Mouse (Mus musculus) myocyte (in vitro differentiated cells): Measurements from ENCODE around the gene A730049H05Rik.

Experiments
- CEBPB ChIP-seq: IDR thresholded peaks from 2 replicates; pipeline ENCODE4 v1.6.1; 2011; ENCODE audit warnings: mild to moderate bottlenecking, moderate library complexity; ENCODE audit not compliant: poor library complexity, insufficient read depth, severe bottlenecking
- E2F4 ChIP-seq: IDR thresholded peaks from one replicate; pipeline ENCODE4 v1.6.1; 2011; ENCODE audit warnings: mild to moderate bottlenecking, control low read depth, moderate library complexity; ENCODE audit not compliant: insufficient read depth
- MAX ChIP-seq: IDR thresholded peaks from one replicate; pipeline ENCODE4 v1.6.1; 2011; ENCODE audit warnings: low read depth, mild to moderate bottlenecking, control low read depth
- MYOD1 ChIP-seq, 3 experiments: IDR thresholded peaks; one replicate each; pipeline ENCODE4 v1.6.1; 2011; ENCODE audit warnings: control low read depth in 2 of 3, low read depth in 2 of 3, mild to moderate bottlenecking in 2 of 3, moderate library complexity in 1 of 3; ENCODE audit not compliant: insufficient read length in 2 of 3, control insufficient read depth in 1 of 3
- MYOG ChIP-seq, 3 experiments: IDR thresholded peaks; one replicate each; pipeline ENCODE4 v1.6.1; 2011; ENCODE audit warnings: control low read depth in 2 of 3, low read depth in 2 of 3, mild to moderate bottlenecking in 2 of 3; ENCODE audit not compliant: insufficient read length in 2 of 3, control insufficient read depth in 1 of 3, insufficient read depth in 1 of 3
- POLR2A ChIP-seq: IDR thresholded peaks from one replicate; pipeline ENCODE4 v1.6.1; 2011; ENCODE audit warnings: low read depth, mild to moderate bottlenecking, control low read depth, moderate library complexity; ENCODE audit not compliant: insufficient read length
- POLR2AphosphoS2 ChIP-seq: IDR thresholded peaks from one replicate; pipeline ENCODE4 v1.6.1; 2011; ENCODE audit warnings: low read depth, control low read depth; ENCODE audit not compliant: insufficient read length
- REST ChIP-seq: IDR thresholded peaks from one replicate; pipeline ENCODE4 v1.6.1; 2011; ENCODE audit warnings: mild to moderate bottlenecking, control low read depth, moderate library complexity; ENCODE audit not compliant: insufficient read depth, insufficient read length
- SRF ChIP-seq: IDR thresholded peaks from one replicate; pipeline ENCODE4 v1.6.1; 2011; ENCODE audit warnings: low read depth; ENCODE audit not compliant: control insufficient read depth, insufficient read length
- TCF12 ChIP-seq: IDR thresholded peaks from one replicate; pipeline ENCODE4 v1.6.1; 2011; ENCODE audit warnings: mild to moderate bottlenecking, control low read depth; ENCODE audit not compliant: poor library complexity, insufficient read depth, severe bottlenecking
- TCF3 ChIP-seq: IDR thresholded peaks from one replicate; pipeline ENCODE4 v1.6.1; 2011; ENCODE audit warnings: low read depth, control low read depth; ENCODE audit not compliant: insufficient read length
- USF1 ChIP-seq: IDR thresholded peaks from one replicate; pipeline ENCODE4 v1.6.1; 2011; ENCODE audit warnings: low read depth, mild to moderate bottlenecking, control low read depth, moderate library complexity

- TF ChIP-seq POLR2A, result no peak
- no peak for TF ChIP-seq USF1
- no peak for TF ChIP-seq POLR2AphosphoS2
- no peak for TF ChIP-seq MYOG (IDR thresholded peaks at IDR 0.05; ENCODE audit: control insufficient read depth in 1 of 3, insufficient read depth in 1 of 3, insufficient read length in 2 of 3, low read depth in 2 of 3)
- TF ChIP-seq MAX, result no peak
- TF ChIP-seq MYOD1 (IDR thresholded peaks at IDR 0.05; ENCODE audit: control insufficient read depth in 1 of 3, insufficient read length in 2 of 3, low read depth in 2 of 3), result no peak
- no peak for TF ChIP-seq CEBPB
- no peak for TF ChIP-seq TCF12
- TF ChIP-seq E2F4, result no peak
- no peak for TF ChIP-seq REST
- TF ChIP-seq SRF, result no peak
- no peak for TF ChIP-seq TCF3
These were observed 46.3 kb downstream of the A730049H05Rik start for GRCm38 (mm10) chr6:92862599-92862998.
